Mouse (Mus musculus) right cerebral cortex, postnatal 36 days (tissue): ENCODE measurements around the gene Lrp6.

Source experiments
- DNase-seq, 2 experiments: peaks; one replicate each; pipeline ENCODE4 v3.0.0; 2022; ENCODE audit warnings: low spot score in 2 of 2, mixed read lengths in 1 of 2

The Lrp6 gene

DNA sequence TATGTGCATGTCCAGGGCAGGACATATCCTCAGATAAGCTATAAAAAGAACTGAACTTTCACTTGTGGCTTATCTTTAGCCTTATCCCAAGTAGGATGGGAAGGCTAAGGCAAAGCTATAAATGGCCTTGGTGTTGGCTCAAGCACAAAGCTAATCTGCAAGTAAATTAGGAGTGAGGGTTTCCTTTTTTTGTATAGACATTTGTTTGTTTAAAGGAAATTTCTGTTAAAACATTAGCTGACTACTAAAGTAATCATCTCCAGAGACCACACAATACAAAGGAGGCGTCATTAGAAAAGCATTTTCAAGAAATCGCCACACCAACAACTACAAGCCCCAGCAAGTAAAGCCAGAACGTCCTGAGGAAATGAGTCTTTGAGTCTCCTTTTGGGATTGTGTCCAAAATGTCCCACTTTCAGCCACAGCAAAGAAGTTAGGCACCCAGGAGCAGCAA lies 8.6 kb upstream of the Lrp6 start:
- DNase-seq: no peak

DNA sequence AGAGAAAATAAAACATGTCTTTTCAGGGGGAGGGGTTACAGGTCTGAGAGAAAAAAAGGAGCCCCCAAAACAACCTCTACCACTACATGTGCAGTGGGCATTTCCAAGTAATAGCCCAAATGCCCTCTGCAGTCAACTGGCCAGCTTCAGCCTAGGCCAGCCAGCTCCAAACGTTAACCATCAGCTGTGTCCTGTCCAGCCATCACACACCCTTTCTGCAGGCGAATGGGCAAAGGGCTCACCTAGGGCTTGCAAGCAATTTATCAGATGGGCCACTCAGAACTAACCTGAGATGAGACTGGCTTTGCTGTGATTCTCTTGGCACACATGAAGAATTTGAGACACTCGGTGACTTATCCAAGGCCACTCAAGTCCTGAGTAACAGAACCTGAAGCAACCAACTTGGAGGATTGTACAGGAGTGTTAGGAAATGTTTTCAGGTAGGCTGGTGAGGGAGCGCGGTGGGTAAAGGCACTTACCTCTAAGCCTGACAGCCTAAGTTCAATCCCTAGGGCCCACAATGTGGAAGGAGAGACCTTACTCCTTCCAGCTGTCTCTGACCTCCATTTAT lies 1.3 kb upstream of the Lrp6 start:
- no peak for DNase-seq

DNA sequence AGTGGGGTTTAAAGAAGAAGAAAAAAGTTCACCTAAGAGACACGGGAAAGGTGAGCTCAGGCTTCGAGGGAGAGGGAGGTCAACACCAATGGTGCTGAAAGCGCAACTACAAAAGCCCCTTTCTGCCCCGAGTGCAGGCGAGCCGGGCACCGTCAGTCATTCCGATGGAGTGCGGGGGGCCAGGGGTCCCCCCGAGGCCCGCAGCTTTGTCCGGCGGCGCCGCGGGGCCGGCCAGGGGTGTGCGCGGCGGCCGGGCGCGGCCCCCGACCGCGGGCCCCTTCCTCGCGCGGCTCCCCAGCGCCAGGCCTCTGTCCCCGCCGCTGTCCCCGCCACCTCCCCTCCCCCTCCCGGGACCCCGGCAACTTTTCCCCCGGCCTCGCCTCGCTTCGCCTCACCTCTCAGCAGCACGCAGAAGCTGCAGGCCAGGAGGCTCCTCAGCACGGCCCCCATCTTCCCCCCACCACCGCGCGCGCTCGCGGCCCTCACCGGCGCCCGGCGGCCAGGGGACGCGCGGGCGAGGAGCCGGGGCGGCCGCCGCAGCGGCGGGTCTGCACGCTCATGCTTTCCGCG lies 432 bp downstream of the Lrp6 start:
- DNase-seq: no peak

DNA sequence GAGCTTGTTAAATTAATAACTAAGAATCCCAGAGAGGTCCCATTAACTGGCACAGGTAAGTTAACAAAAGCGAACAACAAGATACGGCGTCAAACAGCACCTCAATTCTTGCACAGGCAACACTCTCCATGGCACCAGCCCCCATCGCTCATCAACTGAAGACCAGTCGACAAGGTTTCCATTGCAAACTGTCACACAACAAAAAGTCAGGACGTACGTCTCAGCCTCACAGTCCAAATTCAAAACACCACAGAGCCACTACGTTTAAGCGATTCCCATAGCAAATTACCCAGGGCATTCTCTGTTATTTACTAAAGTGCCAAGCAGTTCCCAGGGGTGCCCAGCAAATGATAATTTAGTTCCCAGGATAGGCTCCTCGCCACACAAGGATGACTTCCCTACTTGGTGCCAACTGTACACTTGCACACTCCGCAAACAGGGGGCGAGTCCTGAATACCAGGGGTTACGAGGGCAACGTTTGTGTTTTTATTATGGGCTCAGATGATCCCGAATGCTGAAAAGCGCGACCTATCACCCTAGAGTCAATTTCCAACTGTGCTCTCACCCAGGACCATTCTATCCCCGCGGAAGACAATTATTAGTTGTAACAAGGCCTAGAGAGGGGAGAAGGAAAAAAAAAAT lies 1.0 kb downstream of the Lrp6 start:
- DNase-seq: no peak

DNA sequence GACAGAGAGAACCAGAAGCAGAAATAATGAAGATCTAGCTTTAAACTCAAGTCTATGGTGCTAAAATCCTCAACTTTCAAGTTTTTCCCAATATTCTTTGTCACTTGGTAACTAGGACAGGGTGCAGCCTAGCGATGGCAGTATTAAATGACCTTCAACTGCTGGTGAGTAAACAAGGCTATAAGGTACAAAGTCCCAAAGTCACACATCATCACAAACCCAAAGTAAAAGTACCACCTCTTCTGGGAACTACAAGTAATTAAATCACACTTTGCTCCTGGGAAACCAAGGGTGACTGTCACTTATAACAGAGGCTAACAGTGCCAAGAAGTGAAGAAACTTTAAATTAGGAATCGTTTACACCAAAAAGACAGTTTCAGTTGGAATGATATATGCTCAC lies 2.2 kb downstream of the Lrp6 start:
- no peak for DNase-seq

DNA sequence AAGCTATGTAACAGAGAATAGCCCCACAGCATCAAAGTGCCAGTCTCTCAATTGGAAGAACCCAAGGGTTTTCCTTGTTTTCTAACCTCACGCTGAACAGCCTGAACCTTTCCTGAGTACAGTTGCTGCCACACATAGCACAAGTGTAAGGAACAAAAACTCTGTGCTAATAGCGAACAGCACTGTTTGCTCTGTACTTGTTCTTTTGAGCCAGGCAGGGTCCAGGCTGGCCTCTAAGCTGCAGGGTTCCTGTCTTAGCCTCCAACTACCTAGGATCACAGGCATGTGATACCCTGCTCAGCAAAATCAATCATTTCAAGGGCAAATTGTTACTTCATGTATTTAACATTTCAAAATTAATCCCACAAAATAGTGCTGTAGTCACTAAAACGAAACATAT lies 7.1 kb downstream of the Lrp6 start:
- no peak for DNase-seq

DNA sequence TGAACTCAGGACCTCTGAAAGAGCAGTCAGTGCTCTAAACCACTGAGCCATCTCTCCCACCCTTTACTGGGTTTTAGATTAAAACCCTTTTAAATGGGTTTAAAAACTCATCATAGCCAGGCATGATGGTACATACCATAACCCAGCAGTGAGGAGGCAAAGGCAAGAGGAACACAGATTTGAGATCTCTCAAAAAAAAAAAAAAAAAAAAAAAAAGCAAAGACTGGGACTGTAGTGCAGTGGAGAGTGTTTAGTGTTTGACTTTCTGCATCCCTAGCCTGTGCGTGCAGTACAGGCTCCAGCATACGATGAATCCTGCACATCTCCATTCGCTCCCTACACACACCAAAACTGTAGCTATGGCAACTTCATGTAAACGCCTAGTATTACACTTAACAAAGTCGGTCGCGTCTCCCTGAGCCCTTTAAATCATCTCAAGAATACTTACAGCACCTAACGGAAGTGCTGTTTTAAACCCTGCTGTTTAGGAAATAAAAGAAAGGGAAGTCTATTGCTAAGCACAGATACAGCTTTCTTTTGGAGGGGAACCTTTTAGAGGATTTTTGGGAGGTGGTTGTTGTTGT lies 8.1 kb downstream of the Lrp6 start:
- no peak for DNase-seq

DNA sequence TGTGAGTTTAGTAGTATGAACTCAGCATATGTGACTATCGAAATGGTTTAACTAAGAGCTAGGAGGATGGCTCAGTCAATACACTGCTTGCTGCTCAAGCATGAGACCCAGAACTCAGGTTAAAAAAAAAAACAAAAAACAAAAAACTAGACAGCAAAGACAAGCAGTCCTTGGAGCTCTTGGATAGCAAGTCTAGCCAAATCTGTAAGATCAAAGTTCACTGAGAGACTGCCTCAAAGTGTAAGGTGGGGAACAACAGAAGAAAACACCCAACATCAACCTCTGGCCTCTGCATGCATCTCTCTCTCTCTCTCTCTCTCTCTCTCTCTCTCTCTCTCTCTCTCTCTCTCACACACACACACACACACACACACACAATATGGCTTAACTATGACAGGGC lies 9.7 kb downstream of the Lrp6 start:
- no peak for DNase-seq

DNA sequence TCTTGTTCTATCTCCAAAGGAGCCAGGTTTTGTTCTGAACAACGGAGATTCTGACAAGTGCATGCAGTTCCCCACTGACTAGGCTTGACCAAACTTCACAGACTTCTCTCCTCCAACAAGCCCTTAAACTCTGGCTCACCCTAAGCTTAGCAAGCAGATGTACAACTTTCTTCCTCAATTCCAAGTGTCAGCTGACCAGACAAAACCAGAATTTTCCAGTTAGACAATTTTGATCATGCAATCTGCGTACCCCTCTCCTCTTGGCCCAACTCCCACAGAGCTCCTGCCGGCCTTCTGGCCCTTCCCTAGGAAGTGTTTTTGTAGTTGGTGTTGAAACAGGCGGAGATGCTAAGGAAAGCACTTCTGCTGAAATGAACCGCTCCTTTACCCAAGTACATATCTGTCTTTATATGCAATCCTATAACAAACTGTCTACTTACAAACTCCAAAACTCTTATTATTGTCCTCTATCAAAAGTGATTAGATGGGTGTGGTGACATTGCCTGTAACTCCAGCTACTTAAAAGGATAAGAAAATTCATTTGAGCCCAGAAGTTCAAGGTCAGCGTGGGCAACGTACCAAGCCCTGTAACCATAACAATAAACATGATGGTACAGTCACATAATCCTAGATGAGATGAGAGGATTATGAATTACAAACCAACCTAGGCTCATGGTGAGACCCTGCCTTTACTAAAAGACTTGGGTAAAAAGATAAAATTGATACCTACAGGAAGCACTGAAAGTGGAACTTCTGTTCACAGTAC lies 10.4 kb downstream of the Lrp6 start:
- no peak for DNase-seq

DNA sequence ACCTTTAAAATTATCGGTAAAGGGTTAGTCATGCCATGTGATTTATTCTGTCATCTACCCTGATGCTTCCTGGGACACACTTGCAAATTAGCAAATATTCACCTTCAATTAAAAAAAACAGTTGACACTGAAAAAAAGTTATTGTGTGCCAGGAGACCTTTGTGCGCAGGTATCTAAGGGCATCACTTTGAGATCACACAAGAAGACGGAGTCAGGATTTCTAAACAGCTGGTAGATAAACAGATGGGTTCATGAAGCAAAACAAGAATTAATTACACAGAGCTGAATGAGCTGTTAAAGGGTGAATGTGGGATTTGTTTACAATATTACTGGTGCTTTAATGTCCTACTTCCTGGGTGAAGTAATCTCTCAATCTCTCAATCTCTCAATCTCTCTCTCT lies 11.6 kb downstream of the Lrp6 start:
- no peak for DNase-seq

DNA sequence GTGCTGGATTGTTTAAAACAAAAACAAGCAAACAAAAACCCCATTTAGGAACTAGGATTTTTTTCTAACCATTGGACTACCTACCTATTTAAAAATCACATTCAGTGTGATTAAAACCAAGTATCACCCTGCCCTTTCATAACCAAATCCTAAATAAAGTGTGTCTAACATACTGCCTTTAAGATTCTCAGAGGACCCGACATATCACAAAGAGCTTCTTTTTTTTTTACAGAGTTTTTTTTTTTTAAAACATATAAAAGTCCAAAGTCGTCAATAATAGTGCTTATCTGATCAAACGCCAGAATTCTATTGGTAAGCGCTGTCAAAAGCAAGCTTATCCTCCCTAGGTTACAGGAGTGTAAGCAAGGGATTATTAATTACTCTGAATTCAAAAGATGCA lies 12.5 kb downstream of the Lrp6 start:
- DNase-seq: no peak

DNA sequence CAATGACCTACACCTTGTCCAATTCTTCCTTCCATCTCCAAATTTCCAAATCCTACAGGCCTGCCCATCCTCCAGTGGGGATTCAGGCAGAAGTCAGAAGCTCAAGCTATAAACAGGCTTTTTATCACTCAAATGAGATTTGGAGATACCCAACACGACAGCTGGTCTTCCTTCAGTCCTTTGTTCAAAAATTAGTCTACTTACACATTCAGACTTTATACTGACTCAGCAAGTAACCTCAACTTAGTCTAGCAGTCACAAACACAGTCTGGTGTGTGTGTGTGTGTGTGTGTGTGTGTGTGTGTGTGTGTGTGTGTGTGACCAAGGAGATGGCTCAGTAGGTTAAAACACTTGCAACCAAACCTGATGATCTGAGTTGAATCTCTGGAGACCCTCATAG lies 15.8 kb downstream of the Lrp6 start:
- no peak for DNase-seq

DNA sequence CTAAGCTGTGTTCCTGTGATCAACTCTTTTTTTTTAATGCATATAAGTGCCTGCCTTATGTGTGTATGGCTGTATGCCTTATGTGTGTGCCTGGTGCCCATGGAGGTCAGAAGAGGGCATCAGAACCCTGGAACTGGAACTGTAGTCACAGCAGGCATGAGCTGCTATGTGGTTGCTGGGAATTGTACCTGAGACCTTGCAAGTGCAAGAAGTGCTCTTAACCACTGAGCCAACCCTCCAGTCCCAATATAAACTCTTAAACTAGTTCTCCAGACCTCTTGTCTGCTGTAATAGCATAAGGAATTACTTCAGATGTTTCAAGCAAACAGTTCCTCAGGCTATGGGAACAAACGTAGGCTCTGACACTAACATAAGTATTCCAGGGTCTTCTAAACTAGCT lies 16.4 kb downstream of the Lrp6 start:
- no peak for DNase-seq

DNA sequence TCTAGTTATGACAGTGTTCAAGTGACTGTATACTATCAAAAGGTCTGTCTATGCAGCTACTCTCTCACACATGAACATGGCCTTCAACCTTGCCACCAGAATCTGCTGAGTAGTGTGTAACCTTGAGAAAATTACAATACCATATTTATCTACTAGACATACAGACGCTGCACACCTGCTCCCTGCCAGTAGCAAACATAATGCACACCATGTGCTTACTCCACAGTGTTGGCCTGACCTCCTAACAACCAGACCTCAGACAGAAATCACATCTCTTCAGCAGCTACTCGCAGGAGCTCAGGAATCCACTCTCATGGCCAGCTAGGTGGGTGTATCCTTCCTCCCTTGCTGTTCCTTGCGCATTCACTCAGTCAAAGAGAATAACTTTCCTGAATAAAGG lies 21.9 kb downstream of the Lrp6 start:
- DNase-seq: no peak

DNA sequence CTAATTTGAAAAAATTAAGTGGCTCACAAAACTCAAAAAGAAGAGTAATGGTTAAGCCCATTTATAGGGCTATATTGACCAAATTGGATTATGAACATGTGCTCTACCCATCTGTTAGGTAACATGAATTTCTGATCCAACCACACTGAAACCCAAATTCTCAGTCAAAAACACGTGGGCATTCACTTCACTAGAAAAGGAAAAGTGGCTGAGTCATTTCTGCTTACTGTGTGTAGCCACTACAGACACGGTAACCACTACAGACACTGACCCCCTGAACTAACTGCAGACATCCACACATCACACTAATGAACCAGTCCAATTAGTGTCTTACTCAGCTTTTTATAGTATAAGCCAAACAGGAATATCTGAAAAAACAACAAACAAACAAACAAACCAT lies 22.7 kb downstream of the Lrp6 start:
- DNase-seq: no peak

DNA sequence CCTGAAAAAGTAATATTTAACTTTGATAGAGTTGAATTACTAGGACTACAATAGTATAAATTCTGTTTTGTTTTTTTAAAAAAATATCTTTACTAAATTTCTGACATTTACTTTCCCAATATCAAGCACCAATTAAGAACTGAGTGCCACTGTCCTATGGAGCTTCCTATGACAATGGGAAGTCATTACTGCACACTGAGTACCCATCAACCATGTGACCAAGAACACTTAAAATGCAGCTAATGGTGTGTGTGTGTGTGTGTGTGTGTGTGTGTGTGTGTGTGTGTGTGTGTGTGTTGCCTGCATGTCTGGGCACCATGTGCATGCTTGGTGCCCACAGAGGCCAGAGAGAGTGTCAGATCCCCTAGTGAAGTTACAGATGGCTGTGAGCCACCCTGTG lies 23.2 kb downstream of the Lrp6 start:
- DNase-seq: no peak

DNA sequence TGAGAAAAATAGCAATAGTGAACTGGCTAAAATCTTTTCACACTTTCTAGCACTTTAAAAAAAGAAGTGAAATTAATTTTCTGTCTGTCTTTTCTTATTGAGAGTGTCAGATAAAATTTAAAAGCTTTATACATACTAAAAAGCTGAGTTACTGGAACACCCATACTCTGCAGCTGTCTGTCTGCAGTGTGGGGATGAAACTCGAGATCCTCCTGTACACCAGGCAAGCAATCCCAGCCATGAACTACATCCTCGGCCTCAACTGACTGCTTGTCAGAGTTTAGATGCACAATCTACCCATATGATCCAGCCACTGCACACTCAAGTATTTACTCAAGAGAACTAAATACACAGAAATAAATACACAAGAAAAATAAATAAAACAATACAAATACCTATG lies 24.4 kb downstream of the Lrp6 start:
- no peak for DNase-seq

DNA sequence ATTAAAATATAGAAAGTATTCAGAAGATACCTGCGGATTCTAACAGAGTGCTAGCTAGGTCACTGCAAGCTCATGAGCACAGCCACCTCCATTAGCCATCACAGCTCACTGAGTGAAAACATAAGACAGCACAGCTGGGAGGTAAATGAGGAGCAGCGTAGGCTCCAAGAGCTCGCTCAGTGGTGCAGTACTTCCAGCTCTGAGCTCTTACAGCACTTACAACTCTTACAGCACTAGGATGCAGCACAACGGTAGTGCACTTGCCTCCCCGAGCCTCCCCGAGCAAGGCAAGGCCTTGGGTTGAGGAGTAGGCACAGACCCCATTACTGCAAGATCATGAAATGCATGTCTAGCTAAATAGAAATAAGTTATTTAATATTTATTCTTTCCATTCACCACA lies 26.6 kb downstream of the Lrp6 start:
- no peak for DNase-seq

DNA sequence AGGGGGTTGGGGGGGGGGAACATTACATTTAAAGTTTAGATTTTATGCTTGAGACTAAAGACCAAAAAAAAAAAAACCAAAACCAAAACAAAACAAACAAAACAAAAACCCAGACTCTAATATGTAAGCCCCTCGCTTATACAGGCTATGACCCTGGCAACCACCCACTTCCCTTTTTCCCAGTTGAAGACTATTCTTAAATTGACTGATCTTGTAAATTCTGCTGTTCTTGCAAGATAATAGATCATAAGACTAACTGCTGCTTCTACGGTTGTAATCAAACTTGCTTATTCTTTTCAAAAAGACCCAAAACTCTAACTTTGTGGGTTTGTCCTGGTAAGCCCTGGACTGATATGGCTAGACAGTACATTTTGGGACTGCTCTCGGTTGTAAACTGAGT lies 27.3 kb downstream of the Lrp6 start:
- DNase-seq: no peak

DNA sequence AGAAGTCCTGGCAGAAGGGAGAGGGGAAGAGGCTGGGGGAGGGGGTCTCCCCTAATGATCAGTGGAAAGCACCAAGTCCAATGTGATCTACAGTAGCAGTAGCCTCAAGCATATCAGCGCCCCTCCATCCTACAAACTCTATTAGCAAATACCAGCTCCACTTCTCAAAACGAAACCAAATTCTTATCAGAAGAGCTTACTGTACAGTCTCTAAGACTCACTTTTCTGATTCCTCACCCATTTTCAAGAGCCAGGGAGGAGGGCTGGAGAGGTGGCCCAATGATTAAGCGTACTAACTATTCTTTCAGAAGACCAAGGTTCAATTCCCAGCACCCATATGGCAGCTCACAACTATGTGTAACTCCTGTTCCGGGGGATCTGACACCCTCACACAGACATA lies 28.0 kb downstream of the Lrp6 start:
- no peak for DNase-seq

DNA sequence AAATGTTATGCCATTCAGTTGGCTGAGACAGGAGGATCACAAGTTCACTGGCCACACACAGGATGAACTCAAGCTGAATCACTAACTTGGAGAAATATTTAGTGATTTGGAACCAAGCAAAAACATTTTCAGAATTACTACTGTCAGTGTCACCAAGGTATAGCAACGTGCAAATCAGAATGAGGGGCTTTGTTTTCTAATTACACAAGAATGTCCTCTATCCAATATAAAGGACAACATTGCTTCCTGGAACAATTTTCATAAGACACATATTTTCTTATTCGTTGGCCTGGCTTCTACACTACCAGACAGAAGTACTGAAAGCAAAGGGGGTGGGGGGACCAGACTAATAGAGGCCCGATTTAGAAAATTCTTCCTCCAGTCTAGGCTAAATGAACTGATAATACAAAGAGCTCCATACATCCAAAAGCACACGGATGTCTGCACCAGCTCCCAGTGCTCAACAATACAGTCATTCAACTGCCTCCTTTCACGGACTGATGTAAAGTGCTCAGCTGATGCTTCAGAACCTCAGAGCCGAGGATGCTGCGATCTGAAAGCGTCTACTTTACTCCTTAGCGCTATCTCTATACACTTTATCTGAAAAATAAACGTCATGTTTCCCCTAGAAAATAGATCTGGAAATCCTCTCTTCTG lies 29.2 kb downstream of the Lrp6 start:
- DNase-seq: no peak

DNA sequence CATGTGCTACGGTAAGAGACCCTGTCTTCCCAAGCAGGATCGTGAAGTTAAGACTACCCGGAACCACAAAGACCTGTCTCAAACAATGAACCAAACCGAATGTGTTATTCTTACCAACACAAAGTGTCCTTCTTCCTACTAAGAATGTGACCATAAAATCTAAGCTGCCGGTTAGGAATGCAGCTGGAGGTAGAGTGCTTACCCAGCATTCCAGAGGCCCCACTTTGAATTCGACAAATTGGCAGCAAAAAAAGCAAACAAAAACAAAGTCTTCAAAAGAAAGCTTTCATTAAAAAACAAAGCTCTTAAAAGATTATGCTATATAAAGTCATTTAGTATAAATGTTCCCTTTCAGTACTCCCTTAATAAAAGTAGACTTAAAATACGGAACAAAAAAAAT lies 31.6 kb downstream of the Lrp6 start:
- no peak for DNase-seq
